Mouse (Mus musculus): ENCODE results near the gene Mrps27.
"Not testable (repeated sequence)": the region's sequence is repeated elsewhere in the genome, so short reads cannot be mapped to it uniquely, and the experiment has no call there.

The Mrps27 gene

DNA sequence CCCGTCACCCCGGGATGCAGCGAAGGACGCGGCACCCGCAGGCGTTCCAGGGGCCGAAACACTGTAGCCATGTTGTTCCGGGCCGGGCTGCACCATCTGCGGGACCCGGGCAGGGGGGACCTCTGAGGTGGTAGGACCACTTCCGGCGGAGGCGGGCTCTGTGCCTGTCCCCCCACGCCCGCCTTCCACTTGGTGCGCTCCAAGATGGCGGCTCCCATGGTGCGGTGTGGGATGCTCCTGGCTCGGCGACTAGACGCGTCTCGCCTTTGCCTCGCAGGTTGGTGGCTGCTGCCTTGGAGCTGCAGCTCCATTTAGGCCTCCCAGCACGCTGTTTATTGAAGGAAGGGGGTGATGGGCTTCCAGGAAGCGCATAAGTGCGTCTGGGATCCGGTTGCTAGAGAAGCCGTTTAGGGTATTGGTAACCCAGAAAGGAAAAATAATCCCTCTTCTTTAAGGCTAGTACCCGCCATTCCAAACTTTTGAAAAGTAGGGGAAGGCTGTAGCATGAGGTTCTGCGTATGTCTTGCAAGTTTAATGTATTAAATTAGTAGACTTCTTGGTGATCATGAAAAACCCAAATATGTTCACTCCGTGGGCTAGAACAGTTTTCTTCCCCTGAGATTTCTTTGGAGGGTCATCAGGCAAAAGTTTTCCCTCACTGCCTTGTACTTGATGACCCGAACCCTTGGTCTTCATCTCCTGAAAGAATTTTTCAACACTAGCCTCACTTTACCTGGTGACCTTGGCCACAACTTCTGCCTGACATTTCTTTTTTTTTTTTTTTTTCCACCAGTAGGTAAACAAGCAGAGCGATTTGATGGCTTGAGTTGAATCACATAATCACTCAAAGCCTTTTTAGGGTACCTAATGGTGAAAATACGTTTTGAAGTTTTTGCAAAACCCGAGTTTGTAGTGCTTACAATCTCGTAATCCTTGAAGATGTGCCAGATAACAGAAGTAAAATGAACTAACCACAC is at the start of gene Mrps27, which contains the start of gene Ptcd2:
Mrps27 (plus strand) TSS at position 188 of the 977 bp plus-strand sequence.
Ptcd2 (minus strand) TSS at position 107 of the 977 bp plus-strand sequence.
- peak; percentile 98 for DNase-seq (ENCODE audit: low read depth, low spot score)

DNA sequence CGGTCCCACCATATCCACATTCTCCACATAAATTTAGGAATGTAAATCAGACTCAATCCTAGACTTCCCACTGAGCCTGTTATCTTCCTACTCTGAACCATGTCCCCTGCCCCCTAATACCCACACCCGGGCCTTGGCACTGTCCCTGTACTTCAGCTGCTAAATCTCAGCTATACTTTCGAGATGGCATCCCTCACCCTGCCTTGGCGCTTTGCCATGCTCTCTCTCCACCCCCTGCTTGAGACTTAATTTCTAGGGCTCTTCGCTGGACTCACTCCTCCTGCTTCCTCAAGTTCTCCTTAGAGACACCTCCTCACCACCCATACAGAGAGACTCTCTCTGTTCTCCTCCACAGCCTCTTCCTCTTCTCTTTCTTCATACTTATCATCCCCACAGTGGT is 44.7 kb upstream of the Mrps27 start:
- DNase-seq (ENCODE audit: low read depth, low spot score): no peak

DNA sequence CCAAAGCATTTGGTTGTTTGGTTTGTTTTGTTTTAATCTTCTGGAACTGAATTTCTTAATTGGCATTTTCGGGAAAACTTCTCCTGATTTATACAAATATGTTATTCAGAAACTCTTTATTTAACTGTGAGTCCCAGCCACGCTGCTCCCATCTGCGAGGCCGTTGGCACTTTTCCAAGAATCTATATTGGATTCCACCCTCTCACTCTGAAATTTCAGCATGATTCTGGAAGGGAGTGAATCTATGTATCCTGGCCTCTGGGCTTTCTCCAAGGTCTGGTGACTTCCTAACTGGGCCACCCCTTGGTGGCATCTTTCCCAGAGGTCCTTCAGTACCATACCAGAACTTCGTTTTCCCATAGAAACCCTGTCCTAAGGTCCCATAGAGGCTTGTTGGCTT is 40.7 kb upstream of the Mrps27 start:
- peak; percentile 77 for DNase-seq (ENCODE audit: low read depth, low spot score)

- no peak for DNase-seq (ENCODE audit: low read depth, low spot score)
These were observed 40.2 kb upstream of the Mrps27 start for GRCm38 (mm10) chr13:99304365-99304764.

DNA sequence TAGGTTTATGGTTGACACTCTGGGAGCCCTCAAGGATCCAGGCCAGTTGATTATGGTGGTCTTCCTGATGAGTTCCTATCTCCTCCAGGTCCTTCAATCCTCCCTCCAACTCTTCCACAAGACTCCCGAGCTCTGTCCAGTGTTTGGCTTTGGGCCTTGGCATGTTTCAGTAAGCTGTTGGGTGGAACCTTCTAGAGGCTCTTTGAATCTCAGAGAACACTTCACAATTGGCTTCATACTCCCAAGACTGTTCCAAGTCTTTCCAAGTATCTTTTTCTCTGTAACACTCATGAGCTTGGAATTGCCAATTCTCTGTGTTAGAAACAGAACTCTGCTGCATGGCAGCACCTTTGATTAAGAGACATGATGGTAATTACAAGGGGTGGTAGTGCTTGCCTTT is 39.4 kb upstream of the Mrps27 start:
- no peak for DNase-seq (ENCODE audit: low read depth, low spot score)

DNA sequence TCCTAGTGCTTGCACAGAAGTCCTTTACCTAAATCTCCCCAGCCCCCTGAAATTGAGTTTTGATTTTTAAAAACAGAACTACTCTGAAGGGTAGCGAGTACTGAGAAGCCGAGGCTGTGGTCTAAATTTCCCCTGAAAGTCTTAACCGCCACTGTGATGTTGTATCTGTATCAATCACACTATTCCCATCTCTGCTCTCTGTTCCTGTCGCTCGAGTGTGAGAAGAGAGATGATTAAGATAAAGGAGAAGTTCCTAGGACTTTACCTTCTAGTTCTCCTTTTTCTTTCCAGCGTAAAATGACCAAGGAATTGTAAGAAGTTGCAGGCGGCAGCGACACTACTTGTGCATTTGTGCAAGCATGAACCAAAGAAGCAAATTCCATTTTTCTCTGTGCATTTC is 38.4 kb upstream of the Mrps27 start:
- DNase-seq (ENCODE audit: low read depth, low spot score): no peak

DNA sequence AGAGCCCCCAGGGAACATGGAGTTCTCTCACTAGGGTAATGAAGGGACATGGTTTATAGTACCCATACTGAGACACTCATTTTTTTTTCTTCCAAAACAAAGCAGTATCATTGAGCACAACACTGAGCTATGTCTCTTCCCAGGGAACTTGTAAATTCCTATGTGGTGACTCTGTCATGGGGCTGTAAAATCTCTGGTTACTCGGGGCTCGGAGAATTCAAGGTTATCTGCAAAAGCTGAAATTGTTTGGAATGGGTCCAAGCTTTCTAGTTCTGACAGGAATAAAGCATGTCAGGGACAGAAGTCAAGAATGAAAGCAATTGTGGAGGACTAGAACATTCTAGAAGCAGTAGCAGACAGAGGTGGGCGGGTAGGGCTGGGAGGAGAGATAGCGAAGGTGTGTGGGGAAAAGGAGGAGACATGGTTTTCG is 36.6 kb upstream of the Mrps27 start:
- DNase-seq (ENCODE audit: low read depth, low spot score): no peak

DNA sequence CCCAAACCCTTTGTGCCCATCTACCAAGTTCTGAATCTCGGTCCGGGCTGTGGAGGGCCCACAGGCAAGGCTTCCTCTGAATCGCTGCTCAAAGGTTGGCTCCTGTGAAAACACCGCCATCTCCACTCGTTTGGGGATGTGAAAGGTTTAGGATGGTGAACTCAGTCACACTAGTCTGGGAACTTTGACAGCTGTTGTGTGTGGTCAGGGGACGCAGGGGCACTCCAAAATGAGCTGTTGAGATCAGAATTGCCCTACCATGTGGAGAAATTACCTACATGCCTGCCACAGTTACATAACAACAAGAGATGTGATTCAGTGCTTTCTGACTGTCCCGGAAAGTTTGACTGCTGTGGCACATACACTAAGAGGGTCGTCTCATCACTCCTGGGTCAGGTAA is 36.2 kb upstream of the Mrps27 start:
- DNase-seq (ENCODE audit: low read depth, low spot score): no peak

DNA sequence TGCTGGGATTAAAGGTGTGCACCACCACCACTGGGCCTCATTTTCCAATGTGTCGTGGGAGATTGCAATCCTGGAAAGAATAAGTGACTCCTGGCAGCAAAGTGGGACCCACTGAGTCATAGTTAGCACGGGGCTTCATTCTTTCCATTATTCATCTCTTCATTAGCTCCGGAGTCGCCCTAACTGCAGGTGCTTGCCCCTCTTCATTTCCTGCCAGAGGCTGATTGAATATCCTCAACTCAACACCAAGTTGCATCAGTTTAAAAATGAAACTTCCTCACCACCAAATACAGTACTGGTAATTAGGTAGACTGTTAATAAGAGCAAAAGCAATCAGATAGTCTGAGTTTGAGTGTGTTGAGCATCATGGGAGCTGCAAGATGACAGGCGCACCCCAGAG is 30.5 kb upstream of the Mrps27 start:
- no peak for DNase-seq (ENCODE audit: low read depth, low spot score)

GRCm38 (mm10) chr13:99314657-99315181 is 29.9 kb upstream of the Mrps27 start:
- no peak for DNase-seq (ENCODE audit: low read depth, low spot score)

DNA sequence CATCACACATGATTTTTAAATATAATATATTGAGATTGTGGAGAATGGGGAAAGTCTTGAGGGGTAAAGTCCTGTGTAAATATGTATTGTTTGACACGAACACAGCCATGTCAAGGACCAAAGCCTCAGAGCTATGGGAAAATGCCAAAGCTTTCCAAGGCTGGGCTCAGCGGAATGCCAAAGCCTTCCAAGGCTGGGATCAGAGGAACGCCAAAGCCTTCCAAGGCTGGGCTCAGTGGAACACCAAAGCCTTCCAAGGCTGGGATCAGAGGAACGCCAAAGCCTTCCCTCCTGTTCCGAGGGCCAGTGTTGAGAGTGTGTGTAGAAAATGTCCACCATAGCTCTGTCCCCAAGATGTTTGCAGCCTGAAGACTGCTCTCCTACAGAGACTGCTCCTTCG is 28.2 kb upstream of the Mrps27 start:
- no peak for DNase-seq (ENCODE audit: low read depth, low spot score)

- peak; percentile 71 for DNase-seq (ENCODE audit: low read depth, low spot score)
These were observed 27.5 kb upstream of the Mrps27 start for GRCm38 (mm10) chr13:99317058-99317457.

- no peak for DNase-seq (ENCODE audit: low read depth, low spot score)
These were observed 24.1 kb upstream of the Mrps27 start for GRCm38 (mm10) chr13:99320453-99320852.

DNA sequence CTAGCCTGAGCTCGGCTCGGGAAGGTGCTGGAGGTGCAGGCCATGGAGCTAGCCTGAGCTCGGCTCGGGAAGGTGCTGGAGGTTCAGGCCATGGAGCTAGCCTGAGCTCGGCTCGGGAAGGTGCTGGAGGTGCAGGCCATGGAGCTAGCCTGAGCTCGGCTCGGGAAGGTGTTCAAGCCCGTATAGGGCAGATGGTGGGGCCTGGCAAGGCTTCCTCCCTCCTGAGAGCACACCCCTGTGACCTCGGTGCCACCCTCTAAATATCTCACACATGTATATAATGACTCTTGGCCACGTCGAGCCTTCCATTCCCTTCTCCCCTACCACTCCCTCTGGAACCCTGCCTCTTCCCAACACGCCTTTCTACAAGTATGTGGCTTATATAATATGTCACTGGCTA is 21.7 kb upstream of the Mrps27 start:
- not testable (repeated sequence) for DNase-seq (ENCODE audit: low read depth, low spot score)

DNA sequence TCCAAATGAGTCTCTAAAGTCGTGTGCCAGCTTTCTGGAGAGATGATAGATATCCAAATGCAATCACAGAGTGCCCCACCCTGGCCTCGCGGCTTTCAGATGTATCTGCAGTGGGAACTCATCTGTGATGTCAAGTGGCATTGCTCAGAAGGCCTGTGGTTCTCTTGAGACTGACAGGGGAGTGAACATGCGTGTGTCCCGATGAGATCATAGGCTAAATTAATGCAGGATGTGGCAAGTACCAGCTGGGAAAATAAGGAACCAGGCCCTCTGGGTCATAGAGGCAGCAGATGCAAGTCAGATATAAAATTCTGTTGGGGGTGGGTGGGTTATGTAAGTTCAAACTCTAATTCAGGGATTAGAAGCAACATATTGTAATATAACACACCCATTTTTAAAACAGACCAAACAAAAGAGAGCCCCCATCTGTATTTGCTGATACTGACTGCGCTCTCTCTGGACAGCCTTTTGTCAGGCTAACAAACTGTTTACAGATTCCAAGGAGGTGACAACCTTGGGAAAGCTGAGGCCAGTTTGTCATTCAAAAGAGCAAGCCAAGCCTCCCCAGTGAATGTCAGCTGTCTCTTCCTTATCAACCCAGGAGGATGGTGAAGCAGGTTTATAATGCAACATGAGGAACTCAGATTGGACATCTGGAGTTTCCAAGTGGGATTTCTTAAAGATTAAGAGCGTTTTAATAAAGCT is 20.8 kb upstream of the Mrps27 start:
- peak; percentile 37 for DNase-seq (ENCODE audit: low read depth, low spot score)

DNA sequence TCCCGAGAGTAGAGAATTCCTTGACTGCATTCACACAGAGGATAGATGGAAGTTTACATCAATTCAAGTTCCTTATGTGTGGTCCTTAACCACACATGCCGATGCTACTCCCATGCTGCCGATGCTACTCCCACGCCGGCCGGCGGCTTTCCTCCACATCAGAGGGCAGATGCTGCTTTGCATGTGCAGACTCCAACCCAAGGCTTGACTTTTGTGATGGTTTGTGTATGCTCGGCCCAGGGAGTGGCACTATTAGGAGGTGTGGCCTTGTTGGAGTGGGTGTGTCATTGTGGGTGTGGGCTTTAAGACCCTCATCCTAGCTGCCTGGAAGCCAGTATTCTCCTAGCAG is 20.3 kb upstream of the Mrps27 start:
- DNase-seq (ENCODE audit: low read depth, low spot score): not testable (repeated sequence)

DNA sequence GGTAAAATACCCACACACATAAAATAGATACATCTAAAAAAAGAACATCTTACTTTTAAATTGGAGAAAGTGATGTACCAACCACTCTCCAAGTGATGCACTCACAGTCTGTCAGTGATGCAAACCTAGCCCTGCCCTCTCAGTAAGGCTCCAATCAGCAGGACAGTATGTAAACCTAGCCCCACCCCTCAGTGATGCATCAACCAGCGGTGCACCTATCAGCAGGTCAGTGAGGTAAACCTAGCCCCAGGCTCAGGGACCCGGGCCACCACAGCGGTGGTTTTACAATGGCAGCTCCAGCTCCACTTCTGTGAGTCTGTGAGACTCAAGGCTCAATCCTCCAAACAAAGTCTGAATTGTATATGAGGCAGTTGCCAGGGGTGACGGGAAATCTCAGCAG is 13.3 kb upstream of the Mrps27 start:
- no peak for DNase-seq (ENCODE audit: low read depth, low spot score)

GRCm38 (mm10) chr13:99337510-99337909 is 7.1 kb upstream of the Mrps27 start:
- DNase-seq (ENCODE audit: low read depth, low spot score): no peak

GRCm38 (mm10) chr13:99341504-99341903 is 3.1 kb upstream of the Mrps27 start:
- no peak for DNase-seq (ENCODE audit: low read depth, low spot score)

DNA sequence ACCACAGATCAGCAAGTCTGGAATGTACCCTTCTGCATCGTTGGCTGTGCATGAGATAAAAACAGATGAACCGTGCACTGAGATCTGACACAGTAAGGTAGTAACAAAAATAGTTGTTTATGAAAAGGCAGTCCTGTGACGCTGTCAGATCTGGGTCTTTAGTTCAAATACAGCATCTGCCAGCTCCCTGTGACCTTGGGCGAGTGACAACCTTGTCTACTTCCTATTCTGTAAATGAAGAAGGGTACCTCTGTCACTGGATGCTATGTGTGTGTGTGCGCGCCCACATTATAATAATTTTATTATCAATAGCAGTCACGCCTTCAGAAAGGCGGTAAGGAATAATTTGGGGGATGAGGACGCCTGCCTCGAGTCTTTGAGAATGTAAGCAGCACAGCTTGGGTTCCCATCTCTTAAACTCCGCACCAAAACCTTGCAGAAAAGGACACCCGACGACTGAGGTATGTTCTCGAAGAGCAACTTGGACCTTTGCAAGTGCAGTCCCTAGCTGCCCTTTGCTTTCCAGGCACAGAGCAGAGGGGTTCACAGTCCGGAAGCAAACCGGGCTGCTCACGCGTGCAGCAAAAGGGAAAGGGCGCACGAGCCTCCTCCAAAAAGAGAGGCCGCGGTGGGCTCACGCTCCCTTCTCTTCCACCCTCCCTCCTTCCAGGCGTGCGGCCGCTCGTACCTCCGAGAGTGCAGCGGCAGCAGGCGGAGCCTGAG is 549 bp upstream of the Mrps27 start:
- no peak for DNase-seq (ENCODE audit: low read depth, low spot score)

GRCm38 (mm10) chr13:99350009-99350408 is 5.4 kb downstream of the Mrps27 start:
- DNase-seq (ENCODE audit: low read depth, low spot score): no peak

- no peak for DNase-seq (ENCODE audit: low read depth, low spot score)
These were observed 6.6 kb downstream of the Mrps27 start for GRCm38 (mm10) chr13:99351186-99351585.

Measured in brain, adult 2 months (tissue).